Mouse (Mus musculus) brain, embryonic 14.5 days (tissue): Measurements from ENCODE around the gene Golga4. TPM values are rescaled to one million over a fixed set of nuclear protein-coding genes. Genes with fewer than 3 reads are reported as not detected.
A peak's percentile ranks its signal among the peaks of the same experiment; 100 is the strongest.

ENCODE experiments used
- DNase-seq: peaks from one replicate; pipeline ENCODE4 v3.0.0-alpha.2; 2011; ENCODE audit warnings: low read depth
- CTCF ChIP-seq: fragments of 200-500 bp; IDR thresholded peaks from 2 replicates; pipeline ENCODE4 v1.5.1; 2012; ENCODE audit warnings: inconsistent platforms, mild to moderate bottlenecking, moderate library complexity, borderline replicate concordance; ENCODE audit not compliant: insufficient read depth, insufficient read length; ENCODE audit errors: extremely low read depth
- POLR2A ChIP-seq: fragments of 200-500 bp; IDR thresholded peaks from 2 replicates; pipeline ENCODE4 v1.6.1; 2012; ENCODE audit warnings: mild to moderate bottlenecking, inconsistent platforms, borderline replicate concordance; ENCODE audit not compliant: poor library complexity, insufficient read depth, insufficient read length, severe bottlenecking; ENCODE audit errors: extremely low read depth
- polyA plus RNA-seq: library from polyadenylated mRNA; depleted of rRNA; stranded (reverse); fragments of >200 nt; gene quantifications from 2 replicates; pipeline ENCODE4 v1.2.3, GENCODE M21; 2012

Golga4 gene
- polyA plus RNA-seq, 1 experiment: 60.5 TPM

GRCm38 (mm10) chr9:118602576-118602975, 96.5 kb downstream of the Golga4 start:
- DNase-seq: no peak
- TF ChIP-seq CTCF (no peak), POLR2A (no peak)

GRCm38 (mm10) chr9:118606148-118606816, 100.2 kb downstream of the Golga4 start, which contains the start of gene Itga9:
Gene Itga9 (plus strand): TSS chr9:118606690.
- TF ChIP-seq CTCF (peak; percentile 86), POLR2A (no peak)
- DNase-seq: peak; percentile 72

- no peak for TF ChIP-seq POLR2A
- no peak for TF ChIP-seq CTCF
- DNase-seq: no peak
Observed at GRCm38 (mm10) chr9:118606817-118607371, 100.8 kb downstream of the Golga4 start.

GRCm38 (mm10) chr9:118607701-118608401, 101.8 kb downstream of the Golga4 start:
- TF ChIP-seq POLR2A (no peak), CTCF (no peak)
- no peak for DNase-seq

- no peak for TF ChIP-seq CTCF
- TF ChIP-seq POLR2A: no peak
- no peak for DNase-seq
Observed at GRCm38 (mm10) chr9:118608556-118608955, 102.5 kb downstream of the Golga4 start.

GRCm38 (mm10) chr9:118610060-118610459, 104.0 kb downstream of the Golga4 start:
- no peak for DNase-seq
- TF ChIP-seq POLR2A (no peak), CTCF (peak; percentile 24; the same call in 1 of the 2 replicates)

GRCm38 (mm10) chr9:118611111-118611541, 105.1 kb downstream of the Golga4 start:
- TF ChIP-seq POLR2A (no peak), CTCF (no peak)
- DNase-seq: peak; percentile 69

- no peak for DNase-seq
- TF ChIP-seq CTCF (no peak), POLR2A (no peak)
Observed at GRCm38 (mm10) chr9:118611958-118612581, 106.0 kb downstream of the Golga4 start.

GRCm38 (mm10) chr9:118617237-118617636, 111.2 kb downstream of the Golga4 start:
- no peak for DNase-seq
- TF ChIP-seq POLR2A (no peak), CTCF (no peak)

GRCm38 (mm10) chr9:118618732-118619250, 112.7 kb downstream of the Golga4 start:
- TF ChIP-seq CTCF: no peak
- TF ChIP-seq POLR2A: no peak
- DNase-seq: no peak

- TF ChIP-seq CTCF: no peak
- no peak for TF ChIP-seq POLR2A
- DNase-seq: no peak
Observed at GRCm38 (mm10) chr9:118620807-118621206, 114.7 kb downstream of the Golga4 start.
